In genomic region chr10:22813317-22813960, GRCm38 (mm10) we compare ENCODE assay signal across 10 mouse cellular contexts. TPM values are rescaled to one million over a fixed set of nuclear protein-coding genes. Genes with fewer than 3 reads are reported as not detected.
DNase-seq lines count a peak whose midpoint lies in the region; ATAC-seq lines count a peak whose summit lies in the region.
"Had no signal": no experiment of that assay in that cellular context is flagged by ENCODE, and none has a peak within 500 bp of the region (broad histone marks: within the 10 kb centered on the region; RNA-seq: fewer than 3 reads in every experiment).

No protein-coding gene starts in this region.

- H3K27me3 ChIP-seq in kidney, embryonic 14.5 days (ENCODE audit: control insufficient read depth, insufficient read depth, low read length) = peaks cover 15% of the 10 kb centered on the region; the same call in 1 of the 2 replicates
- H3K27me3 ChIP-seq in intestine, embryonic 16.5 days (replicated peaks; ENCODE audit: control insufficient read depth, insufficient read depth, low read length) = peaks cover 10% of the 10 kb centered on the region; the same call in 1 of the 2 replicates
- H3K27me3 ChIP-seq in midbrain, embryonic 15.5 days (replicated peaks) = peaks cover 74% of the 10 kb centered on the region

- H3K4me1 ChIP-seq in kidney, embryonic 14.5 days (ENCODE audit: control insufficient read depth, insufficient read depth, low read length) = peaks cover 9% of the 10 kb centered on the region; the same call in 1 of the 2 replicates
- 0 out of 2 replicates have a peak, but pooled peaks cover 6% of the 10 kb centered on the region for H3K4me1 ChIP-seq in intestine, embryonic 16.5 days (ENCODE audit: control insufficient read depth, insufficient read depth, low read length)
- no peaks in the 10 kb centered on the region; the same call in 1 of the 2 replicates for H3K4me1 ChIP-seq in midbrain, embryonic 15.5 days

- H3K9me3 ChIP-seq in kidney, embryonic 14.5 days (ENCODE audit: control insufficient read depth, low read length) = no peaks in the 10 kb centered on the region
- H3K9me3 ChIP-seq in intestine, embryonic 16.5 days (ENCODE audit: control insufficient read depth, low read length) = no peaks in the 10 kb centered on the region
- no peaks in the 10 kb centered on the region for H3K9me3 ChIP-seq in midbrain, embryonic 15.5 days

- peak overlapping the region; percentile 55 for H3K4me2 ChIP-seq in kidney, embryonic 14.5 days (replicated peaks; ENCODE audit: low read depth, low read length)
- peak overlapping the region; percentile 52 for H3K4me2 ChIP-seq in intestine, embryonic 16.5 days (ENCODE audit: low read depth, low read length)
- H3K4me2 ChIP-seq in midbrain, embryonic 15.5 days = 0 out of 2 replicates have a peak overlapping the region, but pooled peaks have one; percentile 5

- DNase-seq in kidney, adult 18-20 months = no peak
- DNase-seq in embryo, embryonic 11 days = peak; percentile 55
- DNase-seq in B cell, adult 2 months = no peak
- no peak for DNase-seq in gastrocnemius, postnatal 14 days

- intact Hi-C loops in gastrocnemius, postnatal 14 days (cut with DNase I; ENCODE audit: low total_unique reads) = no loop called here

- H3K36me3 ChIP-seq in kidney, embryonic 14.5 days (ENCODE audit: control insufficient read depth, insufficient read depth, low read length) = no peaks in the 10 kb centered on the region
- H3K36me3 ChIP-seq in intestine, embryonic 16.5 days (ENCODE audit: control insufficient read depth, insufficient read depth, low read length) = no peaks in the 10 kb centered on the region
- no peaks in the 10 kb centered on the region for H3K36me3 ChIP-seq in midbrain, embryonic 15.5 days (replicated peaks)

- ATAC-seq in kidney, embryonic 14.5 days (ENCODE audit: low FRiP score, low TSS enrichment) = peak; percentile 48
- ATAC-seq in intestine, embryonic 16.5 days = peak; percentile 50
- no peak for ATAC-seq in midbrain, embryonic 15.5 days (replicated peaks)
- ATAC-seq in megakaryocyte progenitor cell, adult 5-6 weeks (replicated peaks; ENCODE audit: poor library complexity) = no peak

- H3K4me3 ChIP-seq in kidney, embryonic 14.5 days (ENCODE audit: low read length) = peak overlapping the region; percentile 30
- H3K4me3 ChIP-seq in intestine, embryonic 16.5 days (ENCODE audit: low read length) = peak overlapping the region; percentile 32
- no peak overlapping the region for H3K4me3 ChIP-seq in midbrain, embryonic 15.5 days

- H3K27ac ChIP-seq in kidney, embryonic 14.5 days (ENCODE audit: low read depth, low read length) = peak overlapping the region; percentile 74; the same call in 1 of the 2 replicates
- H3K27ac ChIP-seq in intestine, embryonic 16.5 days (ENCODE audit: low read length) = peak overlapping the region; percentile 78
- H3K27ac ChIP-seq in midbrain, embryonic 15.5 days = no peak overlapping the region
- H3K27ac ChIP-seq: liver, embryonic 14.5 days had no signal

- peak overlapping the region; percentile 52; the same call in 1 of the 2 replicates for H3K9ac ChIP-seq in kidney, embryonic 14.5 days (ENCODE audit: low read depth, low read length)
- peak overlapping the region; percentile 47 for H3K9ac ChIP-seq in intestine, embryonic 16.5 days (ENCODE audit: low read depth, low read length)
- H3K9ac ChIP-seq in midbrain, embryonic 15.5 days = no peak overlapping the region
- H3K9ac ChIP-seq: liver, embryonic 14.5 days had no signal

- 2% methylated on average over 18 of the region's 18 CpGs for WGBS in kidney, embryonic 14.5 days
- WGBS in intestine, embryonic 16.5 days = 1% methylated on average over 18 of the region's 18 CpGs
- WGBS in midbrain, embryonic 15.5 days = under 1% methylated on average over 18 of the region's 18 CpGs

RNA-seq across cellular contexts. Expression of gene Tcf21, which starts 6.5 kb away (rescaled TPM):
- polyA plus RNA-seq in kidney, embryonic 14.5 days (2014; fragmentation: Nextera tagmentation; extraction: Ambion mirVana) = 331 and 384 TPM in 2 replicates
- polyA plus RNA-seq in intestine, embryonic 16.5 days (2015; fragmentation: Nextera tagmentation; extraction: Ambion mirVana) = 133 and 145 TPM in 2 replicates
- polyA plus RNA-seq in midbrain, embryonic 15.5 days (2015; fragmentation: Nextera tagmentation; extraction: Ambion mirVana) = 0.31 and 0.36 TPM in 2 replicates
- total RNA-seq in megakaryocyte progenitor cell, adult 5-6 weeks (2015) = not detected in 2 replicates
- not detected in 2 replicates for total RNA-seq in megakaryocyte progenitor cell, adult 5-6 weeks (2017)
- total RNA-seq in gastrocnemius, postnatal 14 days (2021) = not detected
- polyA plus RNA-seq: cortical plate, adult 2 months had no signal

Comparison
In these comparisons a context has a peak if more than half of its experiments do, and no peak if none do; other contexts are left out.
1. ATAC-seq: peak in kidney, embryonic 14.5 days (single experiment) and intestine, embryonic 16.5 days (single experiment); none in midbrain, embryonic 15.5 days (single experiment) and megakaryocyte progenitor cell, adult 5-6 weeks (single experiment).
2. H3K4me2 ChIP-seq: peak in every context shown above with its lines; median percentile 55 in kidney, embryonic 14.5 days; 52 in intestine, embryonic 16.5 days; 5 in midbrain, embryonic 15.5 days.
3. RNA of gene Tcf21, which starts 6.5 kb away (polyA plus RNA-seq): 331 to 384 TPM in kidney, embryonic 14.5 days and 133 to 145 TPM in intestine, embryonic 16.5 days; 0.31 to 0.36 TPM in midbrain, embryonic 15.5 days; every median in the first group is over 10 times any median in the second.